Mouse (Mus musculus): ENCODE measurements around the gene Thsd7b.
"Not testable (repeated sequence)": the region's sequence is repeated elsewhere in the genome, so short reads cannot be mapped to it uniquely, and the experiment has no call there.

The Thsd7b gene

GRCm38 (mm10) chr1:130085910-130086309 is 812.8 kb downstream of the Thsd7b start:
- DNase-seq (ENCODE audit: low spot score in 2 of 2): no peak

- no peak for DNase-seq (ENCODE audit: low spot score in 2 of 2)
Observed at GRCm38 (mm10) chr1:130099227-130099626, 826.1 kb downstream of the Thsd7b start.

GRCm38 (mm10) chr1:130112580-130113314 is 839.6 kb downstream of the Thsd7b start:
- no peak for DNase-seq (ENCODE audit: low spot score in 2 of 2)

GRCm38 (mm10) chr1:130113549-130113948 is 840.4 kb downstream of the Thsd7b start:
- DNase-seq (ENCODE audit: low spot score in 2 of 2): no peak

- DNase-seq (ENCODE audit: low spot score in 2 of 2): no peak
Observed at GRCm38 (mm10) chr1:130130901-130131300, 857.8 kb downstream of the Thsd7b start.

- no peak for DNase-seq (ENCODE audit: low spot score in 2 of 2)
Observed at GRCm38 (mm10) chr1:130166187-130166586, 893.1 kb downstream of the Thsd7b start.

GRCm38 (mm10) chr1:130167260-130167659 is 894.2 kb downstream of the Thsd7b start:
- DNase-seq (ENCODE audit: low spot score in 2 of 2): no peak

GRCm38 (mm10) chr1:130169875-130170274 is 896.8 kb downstream of the Thsd7b start:
- DNase-seq (ENCODE audit: low spot score in 2 of 2): no peak

- no peak for DNase-seq (ENCODE audit: low spot score in 2 of 2)
Observed at GRCm38 (mm10) chr1:130170290-130170689, 897.2 kb downstream of the Thsd7b start.

GRCm38 (mm10) chr1:130186836-130187235 is 913.7 kb downstream of the Thsd7b start:
- DNase-seq (ENCODE audit: low spot score in 2 of 2): not testable (repeated sequence)

GRCm38 (mm10) chr1:130192190-130193028 is 919.3 kb downstream of the Thsd7b start:
- no peak for DNase-seq (ENCODE audit: low spot score in 2 of 2)

GRCm38 (mm10) chr1:130217404-130217803 is 944.3 kb downstream of the Thsd7b start:
- DNase-seq (ENCODE audit: low spot score in 2 of 2): no peak

GRCm38 (mm10) chr1:130222904-130223303 is 949.8 kb downstream of the Thsd7b start:
- no peak for DNase-seq (ENCODE audit: low spot score in 2 of 2)

- DNase-seq (ENCODE audit: low spot score in 2 of 2): no peak
Observed at GRCm38 (mm10) chr1:130245563-130245962, 972.5 kb downstream of the Thsd7b start.

GRCm38 (mm10) chr1:130246264-130246663 is 973.2 kb downstream of the Thsd7b start:
- DNase-seq (ENCODE audit: low spot score in 2 of 2): not testable (repeated sequence)

- not testable (repeated sequence) for DNase-seq (ENCODE audit: low spot score in 2 of 2)
Observed at GRCm38 (mm10) chr1:130246930-130247329, 973.8 kb downstream of the Thsd7b start.

GRCm38 (mm10) chr1:130262046-130262445 is 988.9 kb downstream of the Thsd7b start:
- no peak for DNase-seq (ENCODE audit: low spot score in 2 of 2)

All from spleen, postnatal 4 days (tissue).